Mouse (Mus musculus): Measurements from ENCODE around the gene Cxcr6. TPM values are rescaled to one million over a fixed set of nuclear protein-coding genes. Genes with fewer than 3 reads are reported as not detected.

Cxcr6 gene
- polyA plus RNA-seq, 1 experiment from 2014 or later: 0.08 TPM

DNA sequence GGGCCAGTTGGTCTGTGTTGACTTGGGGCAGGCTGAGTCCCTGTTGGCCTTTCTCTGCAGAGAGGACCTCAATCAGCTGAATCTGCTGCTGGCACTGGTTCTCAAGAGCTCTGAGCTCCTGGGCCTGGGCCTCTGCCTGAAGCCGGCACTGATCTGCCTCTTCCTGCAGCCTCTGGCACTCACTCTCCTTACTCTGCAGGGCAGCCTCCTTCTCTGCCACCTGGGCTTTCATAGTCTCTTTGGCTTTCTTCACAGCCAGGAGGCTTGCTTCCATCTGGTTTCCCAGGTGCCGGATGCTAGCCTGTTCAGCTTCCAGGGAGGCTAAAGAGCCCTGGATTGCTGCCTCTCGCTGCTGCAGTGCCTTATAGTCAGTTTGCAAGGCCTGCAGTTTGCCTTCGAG, 22.6 kb downstream of the Cxcr6 start:
- no peaks in the 10 kb centered on the region for H3K4me1 ChIP-seq
- WGBS: 88% methylated on average over 4 of the region's 4 CpGs
- H3K36me3 ChIP-seq (ENCODE audit: poor library complexity, severe bottlenecking): peaks cover 61% of the 10 kb centered on the region

DNA sequence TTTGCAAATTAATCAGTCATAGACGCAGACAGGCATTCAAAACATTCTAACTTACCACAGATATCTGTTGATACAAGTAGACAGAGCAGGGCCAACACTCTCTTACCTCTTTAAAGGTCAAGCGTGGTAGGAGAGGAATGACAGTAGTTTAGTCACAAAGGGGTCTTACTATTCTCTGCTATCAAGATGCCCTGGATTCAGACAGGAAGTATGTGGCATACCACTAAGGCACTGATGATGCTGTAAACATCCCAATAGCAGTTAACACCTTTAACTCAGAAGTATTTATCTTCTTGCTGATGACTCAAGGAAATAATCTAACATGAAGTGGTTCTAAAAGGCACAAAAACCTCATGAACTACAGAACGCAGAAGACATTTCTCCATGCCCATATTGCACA, 29.6 kb downstream of the Cxcr6 start:
- Histone ChIP-seq H3K4me1 (no peaks in the 10 kb centered on the region), H3K36me3 (ENCODE audit: poor library complexity, severe bottlenecking) (peaks cover 42% of the 10 kb centered on the region), H3K27ac (no peak overlapping the region), H3K27me3 (no peaks in the 10 kb centered on the region), H3K9me3 (replicated peaks) (no peaks in the 10 kb centered on the region), H3K9ac (no peak overlapping the region), H3K4me3 (no peak overlapping the region), H3K4me2 (no peak overlapping the region)
- no peak for ATAC-seq
- 94% methylated on average over 3 of the region's 3 CpGs for WGBS

More for the DNA sequence above, 22.6 kb downstream of the Cxcr6 start:
- no peaks in the 10 kb centered on the region for H3K27me3 ChIP-seq
- ATAC-seq: no peak
- no peak overlapping the region for H3K27ac ChIP-seq
- no peak overlapping the region for H3K4me3 ChIP-seq
- no peak overlapping the region for H3K4me2 ChIP-seq
- H3K9ac ChIP-seq: no peak overlapping the region
- H3K9me3 ChIP-seq (replicated peaks): no peaks in the 10 kb centered on the region

- Histone ChIP-seq H3K27ac (no peak overlapping the region), H3K9me3 (replicated peaks) (no peaks in the 10 kb centered on the region), H3K9ac (no peak overlapping the region), H3K4me3 (no peak overlapping the region), H3K27me3 (no peaks in the 10 kb centered on the region), H3K4me2 (no peak overlapping the region), H3K36me3 (ENCODE audit: poor library complexity, severe bottlenecking) (peaks cover 26% of the 10 kb centered on the region), H3K4me1 (no peaks in the 10 kb centered on the region)
- no peak for ATAC-seq
- 90% methylated on average over 6 of the region's 6 CpGs for WGBS
Measured at GRCm38 (mm10) chr9:123840243-123840642, 34.0 kb downstream of the Cxcr6 start.

- no peaks in the 10 kb centered on the region for H3K27me3 ChIP-seq
- H3K36me3 ChIP-seq (ENCODE audit: poor library complexity, severe bottlenecking): peaks cover 6% of the 10 kb centered on the region
- H3K4me2 ChIP-seq: no peak overlapping the region
Measured at GRCm38 (mm10) chr9:123844468-123844867, 38.2 kb downstream of the Cxcr6 start.

DNA sequence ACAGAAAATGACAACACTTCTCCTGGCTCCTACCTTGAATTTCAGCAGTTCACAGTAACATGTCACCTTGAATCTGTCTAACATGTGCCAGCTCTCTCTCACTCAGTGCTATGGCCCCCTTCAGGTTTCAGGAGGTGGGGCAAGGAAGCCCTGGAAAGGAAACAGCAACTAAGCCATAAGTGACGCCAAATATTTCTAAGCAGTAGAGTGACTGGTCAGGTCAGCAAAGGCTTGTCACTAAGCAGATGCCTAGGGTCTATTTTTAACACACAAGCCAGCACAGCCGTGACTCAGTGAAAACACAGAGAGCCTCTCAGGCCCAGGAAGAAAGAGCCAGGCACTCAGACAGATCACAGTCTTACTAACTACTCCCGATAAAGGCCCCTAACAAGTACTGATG, 38.8 kb downstream of the Cxcr6 start:
- H3K4me3 ChIP-seq: no peak overlapping the region
- H3K9me3 ChIP-seq (replicated peaks): no peaks in the 10 kb centered on the region
- WGBS: 82% methylated on average over 3 of the region's 3 CpGs
- no peak overlapping the region for H3K4me2 ChIP-seq
- no peak overlapping the region for H3K27ac ChIP-seq
- H3K27me3 ChIP-seq: no peaks in the 10 kb centered on the region
- peaks cover 3% of the 10 kb centered on the region for H3K36me3 ChIP-seq (ENCODE audit: poor library complexity, severe bottlenecking)
- ATAC-seq: no peak
- no peak overlapping the region for H3K9ac ChIP-seq
- peaks cover 4% of the 10 kb centered on the region; the same call in 1 of the 2 replicates for H3K4me1 ChIP-seq

More at GRCm38 (mm10) chr9:123844468-123844867, 38.2 kb downstream of the Cxcr6 start:
- no peak overlapping the region for H3K9ac ChIP-seq
- 92% methylated on average over 3 of the region's 3 CpGs for WGBS
- no peak overlapping the region for H3K4me3 ChIP-seq
- H3K9me3 ChIP-seq (replicated peaks): no peaks in the 10 kb centered on the region
- H3K27ac ChIP-seq: no peak overlapping the region
- ATAC-seq: no peak
- no peaks in the 10 kb centered on the region for H3K4me1 ChIP-seq

DNA sequence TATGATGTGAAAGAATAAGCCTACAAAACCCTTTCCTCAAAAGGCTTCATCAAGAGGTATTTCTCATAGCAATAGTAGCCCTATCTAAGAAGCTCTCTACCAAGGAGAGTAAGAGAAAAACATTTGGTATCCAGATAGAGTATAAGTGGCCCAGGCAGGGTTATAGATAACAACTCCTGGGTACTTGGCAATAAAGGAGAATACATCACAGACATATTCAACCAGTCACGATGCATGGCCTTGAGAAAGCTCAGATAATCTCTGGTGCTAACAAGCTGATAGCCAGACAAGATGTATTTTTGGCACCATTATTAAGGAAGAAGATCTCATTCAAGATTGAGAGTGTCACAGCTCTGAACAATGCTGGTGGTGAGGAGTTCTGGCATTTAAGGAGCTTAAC, 40.2 kb downstream of the Cxcr6 start:
- Histone ChIP-seq H3K4me3 (no peak overlapping the region), H3K4me2 (no peak overlapping the region), H3K4me1 (peaks cover 15% of the 10 kb centered on the region), H3K27me3 (no peaks in the 10 kb centered on the region), H3K27ac (no peak overlapping the region), H3K9me3 (replicated peaks) (no peaks in the 10 kb centered on the region), H3K36me3 (ENCODE audit: poor library complexity, severe bottlenecking) (no peaks in the 10 kb centered on the region), H3K9ac (no peak overlapping the region)
- 91% methylated on average over 1 of the region's 1 CpGs for WGBS
- no peak for ATAC-seq

GRCm38 (mm10) chr9:123849976-123850695, 43.9 kb downstream of the Cxcr6 start:
- 0 out of 2 replicates have a peak overlapping the region, but pooled peaks have one; percentile 2 for H3K4me2 ChIP-seq
- H3K4me3 ChIP-seq: no peak overlapping the region
- H3K4me1 ChIP-seq: peaks cover 18% of the 10 kb centered on the region
- H3K27ac ChIP-seq: no peak overlapping the region
- H3K9me3 ChIP-seq (replicated peaks): no peaks in the 10 kb centered on the region
- no peaks in the 10 kb centered on the region for H3K36me3 ChIP-seq (ENCODE audit: poor library complexity, severe bottlenecking)
- ATAC-seq: no peak
- no peak overlapping the region for H3K9ac ChIP-seq
- 77% methylated on average over 2 of the region's 2 CpGs for WGBS
- H3K27me3 ChIP-seq: no peaks in the 10 kb centered on the region

DNA sequence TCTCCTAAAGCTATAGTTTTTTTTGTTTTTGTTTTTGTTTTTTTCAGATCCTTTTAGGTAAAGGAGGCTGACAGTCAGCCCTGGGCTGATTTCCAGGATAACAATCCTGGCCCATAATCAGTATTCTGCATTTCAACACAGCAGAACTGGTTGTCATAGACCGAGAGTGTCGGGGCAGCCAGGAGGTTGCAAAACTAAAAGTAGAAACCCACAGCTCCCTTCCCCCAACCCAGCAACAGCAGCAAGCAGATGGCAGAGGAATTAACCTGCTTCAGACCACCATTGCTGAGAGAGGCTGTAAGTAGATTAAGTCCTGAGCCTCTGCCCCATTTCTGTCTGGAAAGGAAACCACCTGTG, 44.4 kb downstream of the Cxcr6 start:
- Histone ChIP-seq H3K36me3 (ENCODE audit: poor library complexity, severe bottlenecking) (no peaks in the 10 kb centered on the region), H3K9me3 (replicated peaks) (no peaks in the 10 kb centered on the region), H3K27me3 (no peaks in the 10 kb centered on the region), H3K4me2 (peak overlapping the region; percentile 82), H3K4me1 (peaks cover 18% of the 10 kb centered on the region), H3K9ac (peak overlapping the region; percentile 72), H3K4me3 (peak overlapping the region; percentile 70), H3K27ac (peak overlapping the region; percentile 15; the same call in 1 of the 2 replicates)
- WGBS: 6% methylated on average over 2 of the region's 2 CpGs
- no peak for ATAC-seq

- under 1% methylated on average over 27 of the region's 27 CpGs for WGBS
- Histone ChIP-seq H3K9ac (peak overlapping the region; percentile 72), H3K27ac (peak overlapping the region; percentile 76), H3K36me3 (ENCODE audit: poor library complexity, severe bottlenecking) (no peaks in the 10 kb centered on the region), H3K9me3 (replicated peaks) (no peaks in the 10 kb centered on the region), H3K4me3 (peak overlapping the region; percentile 70), H3K4me1 (peaks cover 18% of the 10 kb centered on the region), H3K4me2 (peak overlapping the region; percentile 82), H3K27me3 (no peaks in the 10 kb centered on the region)
- ATAC-seq: peak; percentile 86
Measured at GRCm38 (mm10) chr9:123851062-123851712, 44.9 kb downstream of the Cxcr6 start.

DNA sequence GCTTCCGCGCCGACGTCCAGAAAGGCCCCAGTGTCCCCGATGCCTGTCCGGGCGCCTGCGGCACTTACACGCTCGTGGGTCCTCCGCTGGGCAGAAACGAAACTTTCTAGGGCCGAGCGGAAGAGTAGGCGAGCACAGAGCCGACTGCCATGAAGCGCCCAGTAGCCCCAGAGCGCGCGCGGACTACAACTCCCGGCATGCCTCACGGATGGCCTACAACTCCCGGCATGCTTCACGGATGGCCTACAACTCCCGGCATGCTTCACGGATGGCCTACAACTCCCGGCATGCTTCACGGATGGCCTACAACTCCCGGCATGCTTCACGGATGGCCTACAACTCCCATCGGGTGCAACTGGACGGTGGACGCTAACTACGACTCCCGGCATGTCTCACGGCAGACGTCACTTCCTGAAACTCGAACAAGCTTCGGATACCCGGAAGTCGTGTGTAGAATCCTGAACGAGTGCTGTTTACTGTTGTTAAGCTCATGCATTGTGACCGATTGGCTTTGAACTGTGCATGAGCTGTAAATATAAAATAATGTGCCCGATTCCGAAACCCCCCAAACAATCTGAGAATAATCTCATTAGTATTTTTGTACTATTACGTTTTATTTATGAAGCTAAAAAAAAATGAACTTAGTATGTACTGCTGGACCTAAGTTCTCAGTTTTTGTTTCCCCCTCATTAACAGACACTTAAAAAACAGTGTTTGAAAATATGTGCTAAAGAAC, 45.6 kb downstream of the Cxcr6 start, which contains the start of gene Fyco1:
Gene Fyco1, minus strand, starts transcription at position 187 of the 736 bp plus-strand sequence.
- H3K4me1 ChIP-seq: peaks cover 18% of the 10 kb centered on the region
- WGBS: under 1% methylated on average over 47 of the region's 47 CpGs
- H3K9ac ChIP-seq: peak within 1 kb of the TSS; percentile 72
- peak within 1 kb of the TSS; percentile 82 for H3K4me2 ChIP-seq
- peak; percentile 98 for ATAC-seq
- no peaks in the 10 kb centered on the region for H3K9me3 ChIP-seq (replicated peaks)
- peak within 1 kb of the TSS; percentile 70 for H3K4me3 ChIP-seq
- peak within 1 kb of the TSS; percentile 76 for H3K27ac ChIP-seq
- no peaks in the 10 kb centered on the region for H3K27me3 ChIP-seq
- H3K36me3 ChIP-seq (ENCODE audit: poor library complexity, severe bottlenecking): no peaks in the 10 kb centered on the region

- 61% methylated on average over 5 of the region's 5 CpGs for WGBS
- Histone ChIP-seq H3K27ac (peak overlapping the region; percentile 16; the same call in 1 of the 2 replicates), H3K4me3 (peak overlapping the region; percentile 34), H3K36me3 (ENCODE audit: poor library complexity, severe bottlenecking) (no peaks in the 10 kb centered on the region), H3K9ac (peak overlapping the region; percentile 59), H3K9me3 (replicated peaks) (no peaks in the 10 kb centered on the region), H3K4me1 (peaks cover 18% of the 10 kb centered on the region), H3K27me3 (no peaks in the 10 kb centered on the region), H3K4me2 (peak overlapping the region; percentile 63)
- ATAC-seq: peak; percentile 39
Measured at GRCm38 (mm10) chr9:123852449-123853390, 46.4 kb downstream of the Cxcr6 start.

Data from forebrain, embryonic 13.5 days (tissue).